19 mouse cellular contexts compared by ENCODE assay signal in genomic region chr1:43803906-43804474, GRCm38 (mm10). TPM values are rescaled to one million over a fixed set of nuclear protein-coding genes. Genes with fewer than 3 reads are reported as not detected.
DNase-seq lines count a peak whose midpoint lies in the region; ATAC-seq and TF ChIP-seq lines count a peak whose summit lies in the region.
"Had no signal": no experiment of that assay in that cellular context is flagged by ENCODE, and none has a peak within 500 bp of the region (broad histone marks: within the 10 kb centered on the region; RNA-seq: fewer than 3 reads in every experiment).

No protein-coding gene starts in this region.

- TF ChIP-seq EP300 in MEL (IDR thresholded peaks at IDR 0.05; ENCODE audit: low read depth in 1 of 2, low read length in 2 of 2): peak in 1 of 2 experiments; percentile 54; a peak in 2 of 4 replicates
- TF ChIP-seq EP300 in liver, postnatal 0 days (IDR thresholded peaks at IDR 0.05; ENCODE audit: low read depth): no peak

- TF ChIP-seq POLR2A in MEL (IDR thresholded peaks at IDR 0.05; ENCODE audit: control insufficient read depth in 1 of 2, insufficient read depth in 1 of 2, low read depth in 1 of 2, low read length in 2 of 2, poor library complexity in 1 of 2): no peak

- H3K9me3 ChIP-seq in MEL (replicated peaks; ENCODE audit: insufficient read depth, low read length): no peaks in the 10 kb centered on the region
- H3K9me3 ChIP-seq in forebrain, embryonic 13.5 days (replicated peaks): no peaks in the 10 kb centered on the region
- H3K9me3 ChIP-seq in liver, postnatal 0 days (ENCODE audit: low read length): no peaks in the 10 kb centered on the region
- H3K9me3 ChIP-seq: embryonic facial prominence, embryonic 10.5 days; embryonic facial prominence, embryonic 12.5 days had no signal

- peaks cover 0 to 3% of the 10 kb centered on the region in 2 experiments; a peak in 2 of 4 replicates for H3K4me1 ChIP-seq in MEL (ENCODE audit: control insufficient read depth in 1 of 2, insufficient read depth in 2 of 2, low read length in 2 of 2)
- no peaks in the 10 kb centered on the region for H3K4me1 ChIP-seq in forebrain, embryonic 13.5 days
- no peaks in the 10 kb centered on the region for H3K4me1 ChIP-seq in liver, postnatal 0 days (ENCODE audit: insufficient read depth)
- H3K4me1 ChIP-seq: embryonic facial prominence, embryonic 10.5 days; embryonic facial prominence, embryonic 12.5 days had no signal

- no peak overlapping the region for H3K9ac ChIP-seq in MEL (ENCODE audit: control insufficient read depth, low read depth, low read length, poor library complexity, severe bottlenecking)
- H3K9ac ChIP-seq in forebrain, embryonic 13.5 days: no peak overlapping the region
- H3K9ac ChIP-seq in liver, postnatal 0 days (replicated peaks): no peak overlapping the region
- H3K9ac ChIP-seq: embryonic facial prominence, embryonic 12.5 days had no signal

- no peak overlapping the region for H3K27ac ChIP-seq in MEL (ENCODE audit: control insufficient read depth, low read depth, low read length)
- H3K27ac ChIP-seq in forebrain, embryonic 13.5 days: no peak overlapping the region
- no peak overlapping the region for H3K27ac ChIP-seq in liver, postnatal 0 days (ENCODE audit: low read depth)
- H3K27ac ChIP-seq: embryonic facial prominence, embryonic 10.5 days; embryonic facial prominence, embryonic 12.5 days had no signal

- H3K4me2 ChIP-seq in forebrain, embryonic 13.5 days: no peak overlapping the region
- no peak overlapping the region for H3K4me2 ChIP-seq in liver, postnatal 0 days (ENCODE audit: low read depth, low read length)
- H3K4me2 ChIP-seq: embryonic facial prominence, embryonic 12.5 days had no signal

- WGBS in forebrain, embryonic 13.5 days: 100% methylated on average over 1 of the region's 1 CpGs
- WGBS in liver, postnatal 0 days (ENCODE audit: insufficient replicate concordance): 88% methylated on average over 1 of the region's 1 CpGs

- peaks cover 1% of the 10 kb centered on the region; the same call in 1 of the 2 replicates for H3K79me2 ChIP-seq in MEL (ENCODE audit: control insufficient read depth, insufficient read depth, low read length, poor library complexity)

- peak; percentile 57 for DNase-seq in MEL (ENCODE audit: low read depth, low spot score)
- peak; percentile 20 for DNase-seq in MEL-GATA-1-ER (ENCODE audit: extremely low read depth, low read depth)
- no peak for DNase-seq in layer of hippocampus, adult 9-10 months (ENCODE audit: low spot score)
- DNase-seq in liver, postnatal 0 days: no peak
- DNase-seq: adrenal gland, adult 8-10 months; adrenal gland, postnatal 14 days; adrenal gland, postnatal 36 days; cerebellum, adult 11-12 months; cerebellum, adult 2 months; cerebellum, adult 9-10 months; cerebellum, postnatal 10 days; cerebellum, postnatal 25 days had no signal

- peak; percentile 51; the same call in 1 of the 2 replicates for ATAC-seq in megakaryocyte, adult 5-6 weeks (ENCODE audit: poor library complexity, severe bottlenecking)
- peak; percentile 78 for ATAC-seq in megakaryocyte-erythroid progenitor cell, adult 5-6 weeks (replicated peaks; ENCODE audit: low FRiP score, low TSS enrichment, poor library complexity, severe bottlenecking)
- no peak for ATAC-seq in forebrain, embryonic 13.5 days
- ATAC-seq in liver, postnatal 0 days: no peak
- ATAC-seq: forebrain, embryonic 14.5 days; forebrain, embryonic 16.5 days had no signal

- peaks cover 10 to 12% of the 10 kb centered on the region in 2 experiments for H3K36me3 ChIP-seq in MEL (ENCODE audit: control insufficient read depth in 1 of 2, insufficient read depth in 2 of 2, low read length in 2 of 2)
- peaks cover 28% of the 10 kb centered on the region for H3K36me3 ChIP-seq in forebrain, embryonic 13.5 days (ENCODE audit: poor library complexity, severe bottlenecking)
- H3K36me3 ChIP-seq in liver, postnatal 0 days (replicated peaks; ENCODE audit: insufficient read depth, low read length): peaks cover 2% of the 10 kb centered on the region; the same call in 1 of the 2 replicates

- no peak overlapping the region for H3K4me3 ChIP-seq in MEL (ENCODE audit: control insufficient read depth in 1 of 2, insufficient read depth in 1 of 2, low read depth in 2 of 2, low read length in 2 of 2)
- no peak overlapping the region for H3K4me3 ChIP-seq in forebrain, embryonic 13.5 days
- H3K4me3 ChIP-seq in liver, postnatal 0 days (ENCODE audit: low read depth, low read length): no peak overlapping the region
- H3K4me3 ChIP-seq: embryonic facial prominence, embryonic 10.5 days; embryonic facial prominence, embryonic 12.5 days had no signal

- no peak for TF ChIP-seq RAD21 in MEL (IDR thresholded peaks at IDR 0.05; ENCODE audit: low read depth, low read length)

- no peaks in the 10 kb centered on the region for H3K27me3 ChIP-seq in MEL (ENCODE audit: control insufficient read depth in 1 of 2, insufficient read depth in 2 of 2, low read length in 2 of 2)
- H3K27me3 ChIP-seq in forebrain, embryonic 13.5 days: no peaks in the 10 kb centered on the region
- H3K27me3 ChIP-seq in liver, postnatal 0 days (ENCODE audit: insufficient read depth, low read length): no peaks in the 10 kb centered on the region
- H3K27me3 ChIP-seq: embryonic facial prominence, embryonic 12.5 days had no signal

- TF ChIP-seq CTCF in MEL (IDR thresholded peaks at IDR 0.05 in 2 of 3, conservative IDR thresholded peaks at IDR 0.05 in 1 of 3; ENCODE audit: control insufficient read depth in 1 of 3, insufficient read depth in 1 of 3, low read depth in 2 of 3, low read length in 3 of 3, poor library complexity in 1 of 3, severe bottlenecking in 1 of 3): no peak
- TF ChIP-seq CTCF in liver, postnatal 0 days (IDR thresholded peaks at IDR 0.05; ENCODE audit: low read depth): no peak

TF ChIP-seq in MEL, 35 proteins besides CTCF, POLR2A, EP300 and RAD21:
- TF ChIP-seq CHD2 (IDR thresholded peaks at IDR 0.05; ENCODE audit: low read length): no peak
- TF ChIP-seq TCF12 (IDR thresholded peaks at IDR 0.05; ENCODE audit: low read depth, low read length): peak; percentile 77
- TF ChIP-seq ETS1 (IDR thresholded peaks at IDR 0.05; ENCODE audit: low read depth, low read length): no peak
- peak; percentile 49; the same call in 1 of the 2 replicates for TF ChIP-seq GATA1 (IDR thresholded peaks at IDR 0.05; ENCODE audit: low read depth, low read length)
TF ChIP-seq in MEL: peak in this region for 2.

RNA-seq across cellular contexts. Expression of gene Uxs1, which starts 23.6 kb away (rescaled TPM):
- 16.7 and 16.9 TPM in 2 replicates for total RNA-seq in MEL (2012; rRNA removed)
- 10 to 100 TPM in 1 of 2 experiments, not detected in 1; 26.2 TPM for polyA plus RNA-seq in MEL (2012; ENCODE audit: insufficient read depth in 1 of 2, insufficient read length in 2 of 2, low read depth in 1 of 2, low replicate concordance in 2 of 2, missing spikeins in 1 of 2)
- 26.5 and 41.8 TPM in 2 replicates for total RNA-seq in megakaryocyte, adult 5-6 weeks (2015)
- 43.4 and 51.6 TPM in 2 replicates for total RNA-seq in megakaryocyte, adult 5-6 weeks (2017)
- total RNA-seq in megakaryocyte-erythroid progenitor cell, adult 5-6 weeks (2014; fragmentation: Nextera tagmentation): 15.3 and 34.0 TPM in 2 replicates
- 20.8 and 40.2 TPM in 2 replicates for total RNA-seq in megakaryocyte-erythroid progenitor cell, adult 5-6 weeks (2017)
- polyA plus RNA-seq in forebrain, embryonic 13.5 days (2015; fragmentation: Nextera tagmentation; extraction: Ambion mirVana): 18.1 and 19.0 TPM in 2 replicates
- 7.3 and 7.4 TPM in 2 replicates for polyA plus RNA-seq in liver, postnatal 0 days (2015; fragmentation: Nextera tagmentation; extraction: Ambion mirVana)

Comparison
In these comparisons a context has a peak if more than half of its experiments do, and no peak if none do; other contexts are left out.
1. DNase-seq: peak in MEL (single experiment) and MEL-GATA-1-ER (single experiment); none in layer of hippocampus, adult 9-10 months (single experiment) and liver, postnatal 0 days (single experiment).
2. ATAC-seq: peak in megakaryocyte, adult 5-6 weeks (single experiment) and megakaryocyte-erythroid progenitor cell, adult 5-6 weeks (single experiment); none in forebrain, embryonic 13.5 days (single experiment) and liver, postnatal 0 days (single experiment).